Comparison of ENCODE assay signal across 27 mouse cellular contexts in genomic region chr3:84870126-84870525, GRCm38 (mm10). TPM values are rescaled to one million over a fixed set of nuclear protein-coding genes. Genes with fewer than 3 reads are reported as not detected.
A peak's percentile ranks its signal among the peaks of the same experiment; 100 is the strongest.
DNase-seq lines count a peak whose midpoint lies in the region; ATAC-seq and TF ChIP-seq lines count a peak whose summit lies in the region.
"Had no signal": no experiment of that assay in that cellular context is flagged by ENCODE, and none has a peak within 500 bp of the region (broad histone marks: within the 10 kb centered on the region; RNA-seq: fewer than 3 reads in every experiment).

No protein-coding gene starts in this region.

- no peak for TF ChIP-seq EP300 in MEL (IDR thresholded peaks at IDR 0.05; ENCODE audit: low read depth in 1 of 2, low read length in 2 of 2)

- H3K4me1 ChIP-seq in intestine, postnatal 0 days (replicated peaks; ENCODE audit: control insufficient read depth, insufficient read depth, low read length), result no peaks in the 10 kb centered on the region; the same call in 1 of the 2 replicates
- peaks cover 15% of the 10 kb centered on the region for H3K4me1 ChIP-seq in intestine, embryonic 15.5 days (replicated peaks)
- H3K4me1 ChIP-seq in lung, embryonic 14.5 days (ENCODE audit: insufficient read depth), result peaks cover 19% of the 10 kb centered on the region
- peaks cover 6 to 19% of the 10 kb centered on the region in 2 experiments for H3K4me1 ChIP-seq in MEL (ENCODE audit: control insufficient read depth in 1 of 2, insufficient read depth in 2 of 2, low read length in 2 of 2)
- no peaks in the 10 kb centered on the region for H3K4me1 ChIP-seq in cerebellum, adult 2 months (ENCODE audit: control insufficient read depth, insufficient read depth, low read length)
- H3K4me1 ChIP-seq: embryonic facial prominence, embryonic 13.5 days; limb, embryonic 10.5 days had no signal

- TF ChIP-seq POLR2A in MEL (IDR thresholded peaks at IDR 0.05; ENCODE audit: control insufficient read depth in 1 of 2, insufficient read depth in 1 of 2, low read depth in 1 of 2, low read length in 2 of 2, poor library complexity in 1 of 2), result no peak
- no peak for TF ChIP-seq POLR2A in cerebellum, adult 2 months (IDR thresholded peaks at IDR 0.05; ENCODE audit: borderline replicate concordance, insufficient read depth, low read length)

- H3K9ac ChIP-seq in intestine, postnatal 0 days (ENCODE audit: low read depth, low read length), result no peak overlapping the region
- no peak overlapping the region for H3K9ac ChIP-seq in intestine, embryonic 15.5 days
- H3K9ac ChIP-seq in lung, embryonic 14.5 days, result no peak overlapping the region
- H3K9ac ChIP-seq in MEL (ENCODE audit: control insufficient read depth, low read depth, low read length, poor library complexity, severe bottlenecking), result no peak overlapping the region
- H3K9ac ChIP-seq: embryonic facial prominence, embryonic 13.5 days; forebrain, embryonic 12.5 days; heart, embryonic 13.5 days; hindbrain, embryonic 13.5 days; neural tube, embryonic 15.5 days had no signal

- peak; percentile 56 for TF ChIP-seq RAD21 in MEL (IDR thresholded peaks at IDR 0.05; ENCODE audit: low read depth, low read length)

- H3K27ac ChIP-seq in intestine, postnatal 0 days (ENCODE audit: low read depth, low read length), result no peak overlapping the region
- no peak overlapping the region for H3K27ac ChIP-seq in intestine, embryonic 15.5 days
- no peak overlapping the region for H3K27ac ChIP-seq in lung, embryonic 14.5 days (ENCODE audit: low read depth)
- H3K27ac ChIP-seq in MEL (ENCODE audit: control insufficient read depth, low read depth, low read length), result no peak overlapping the region
- no peak overlapping the region for H3K27ac ChIP-seq in cerebellum, adult 2 months (ENCODE audit: insufficient read depth, low read length)
- H3K27ac ChIP-seq: embryonic facial prominence, embryonic 13.5 days; forebrain, embryonic 12.5 days; heart, embryonic 13.5 days; hindbrain, embryonic 13.5 days; limb, embryonic 10.5 days; macrophage; neural tube, embryonic 15.5 days had no signal

- DNase-seq in lung, embryonic 14.5 days, result no peak
- no peak for DNase-seq in lung, postnatal 14 days
- no peak for DNase-seq in MEL (ENCODE audit: low read depth, low spot score)
- no peak for DNase-seq in cerebellum, adult 2 months
- DNase-seq: adrenal gland, adult 2 months; cerebellum, adult 11-12 months; cerebellum, postnatal 25 days; embryo, embryonic 11 days; kidney, adult 8-10 months; kidney, postnatal 25 days; liver; right cerebral cortex, adult 18-20 months; right cerebral cortex, postnatal 4 days; thymus, postnatal 25 days had no signal

- no peaks in the 10 kb centered on the region for H3K36me3 ChIP-seq in intestine, postnatal 0 days (ENCODE audit: control insufficient read depth, insufficient read depth)
- H3K36me3 ChIP-seq in intestine, embryonic 15.5 days, result no peaks in the 10 kb centered on the region
- H3K36me3 ChIP-seq in lung, embryonic 14.5 days (ENCODE audit: insufficient read depth), result no peaks in the 10 kb centered on the region
- H3K36me3 ChIP-seq in MEL (ENCODE audit: control insufficient read depth in 1 of 2, insufficient read depth in 2 of 2, low read length in 2 of 2), result peaks cover 0 to 21% of the 10 kb centered on the region in 2 experiments; a peak in 3 of 4 replicates
- H3K36me3 ChIP-seq: embryonic facial prominence, embryonic 13.5 days; forebrain, embryonic 12.5 days; hindbrain, embryonic 13.5 days; limb, embryonic 10.5 days; neural tube, embryonic 15.5 days had no signal

- H3K4me3 ChIP-seq in intestine, postnatal 0 days (ENCODE audit: low read depth, low read length), result no peak overlapping the region
- no peak overlapping the region for H3K4me3 ChIP-seq in intestine, embryonic 15.5 days (replicated peaks)
- no peak overlapping the region for H3K4me3 ChIP-seq in lung, embryonic 14.5 days (ENCODE audit: low read depth, low read length)
- H3K4me3 ChIP-seq in MEL (ENCODE audit: control insufficient read depth in 1 of 2, insufficient read depth in 1 of 2, low read depth in 2 of 2, low read length in 2 of 2), result no peak overlapping the region
- H3K4me3 ChIP-seq in cerebellum, adult 2 months (replicated peaks; ENCODE audit: insufficient read depth, low read depth, low read length), result no peak overlapping the region
- H3K4me3 ChIP-seq: embryonic facial prominence, embryonic 13.5 days; erythroblast, embryonic 14.5 days; forebrain, embryonic 12.5 days; heart, embryonic 13.5 days; hindbrain, embryonic 13.5 days; limb, embryonic 10.5 days; neural tube, embryonic 15.5 days had no signal

- H3K79me2 ChIP-seq in MEL (ENCODE audit: control insufficient read depth, insufficient read depth, low read length, poor library complexity), result peaks cover 1% of the 10 kb centered on the region; the same call in 1 of the 2 replicates

- ATAC-seq in intestine, postnatal 0 days, result no peak
- no peak for ATAC-seq in intestine, embryonic 15.5 days
- ATAC-seq in lung, embryonic 14.5 days (ENCODE audit: insufficient read depth), result no peak
- no peak for ATAC-seq in activated CD4-positive, CD25-positive, alpha-beta regulatory T cell, adult 4 months
- ATAC-seq: inflammation-experienced regulatory T-cells, adult 6 months; midbrain, embryonic 16.5 days had no signal

- H3K27me3 ChIP-seq in intestine, postnatal 0 days (replicated peaks; ENCODE audit: control insufficient read depth, insufficient read depth, low read length), result no peaks in the 10 kb centered on the region
- H3K27me3 ChIP-seq in intestine, embryonic 15.5 days (replicated peaks), result no peaks in the 10 kb centered on the region
- H3K27me3 ChIP-seq in lung, embryonic 14.5 days (ENCODE audit: insufficient read depth, low read length), result no peaks in the 10 kb centered on the region
- no peaks in the 10 kb centered on the region for H3K27me3 ChIP-seq in MEL (ENCODE audit: control insufficient read depth in 1 of 2, insufficient read depth in 2 of 2, low read length in 2 of 2)
- no peaks in the 10 kb centered on the region for H3K27me3 ChIP-seq in cerebellum, adult 2 months (ENCODE audit: control insufficient read depth, insufficient read depth, low read length)
- H3K27me3 ChIP-seq: embryonic facial prominence, embryonic 13.5 days; forebrain, embryonic 12.5 days; heart, embryonic 13.5 days; hindbrain, embryonic 13.5 days; neural tube, embryonic 15.5 days had no signal

- TF ChIP-seq CTCF in intestine, postnatal 0 days (IDR thresholded peaks at IDR 0.05; ENCODE audit: low read depth), result peak; percentile 41
- TF ChIP-seq CTCF in lung, embryonic 14.5 days (IDR thresholded peaks at IDR 0.05; ENCODE audit: low read depth), result peak; percentile 32; the same call in 1 of the 2 replicates
- peak in 1 of 3 experiments; percentile 42; a peak in 2 of 6 replicates for TF ChIP-seq CTCF in MEL (IDR thresholded peaks at IDR 0.05 in 2 of 3, conservative IDR thresholded peaks at IDR 0.05 in 1 of 3; ENCODE audit: control insufficient read depth in 1 of 3, insufficient read depth in 1 of 3, low read depth in 2 of 3, low read length in 3 of 3, poor library complexity in 1 of 3, severe bottlenecking in 1 of 3)
- TF ChIP-seq CTCF in cerebellum, adult 2 months (IDR thresholded peaks at IDR 0.05; ENCODE audit: borderline replicate concordance, insufficient read depth, low read depth, low read length), result no peak

- no peak overlapping the region for H3K4me2 ChIP-seq in intestine, postnatal 0 days (replicated peaks; ENCODE audit: low read depth)
- H3K4me2 ChIP-seq in intestine, embryonic 15.5 days (replicated peaks), result no peak overlapping the region
- H3K4me2 ChIP-seq in lung, embryonic 14.5 days, result no peak overlapping the region
- H3K4me2 ChIP-seq: embryonic facial prominence, embryonic 13.5 days; forebrain, embryonic 12.5 days; heart, embryonic 13.5 days; hindbrain, embryonic 13.5 days; neural tube, embryonic 15.5 days had no signal

- no peaks in the 10 kb centered on the region for H3K9me3 ChIP-seq in intestine, postnatal 0 days (ENCODE audit: control insufficient read depth)
- H3K9me3 ChIP-seq in intestine, embryonic 15.5 days, result no peaks in the 10 kb centered on the region
- H3K9me3 ChIP-seq in lung, embryonic 14.5 days (ENCODE audit: low read depth, low read length), result no peaks in the 10 kb centered on the region
- H3K9me3 ChIP-seq in MEL (replicated peaks; ENCODE audit: insufficient read depth, low read length), result no peaks in the 10 kb centered on the region
- H3K9me3 ChIP-seq: embryonic facial prominence, embryonic 13.5 days; forebrain, embryonic 12.5 days; heart, embryonic 13.5 days; hindbrain, embryonic 13.5 days; limb, embryonic 10.5 days; neural tube, embryonic 15.5 days had no signal

TF ChIP-seq in MEL, 35 proteins besides CTCF, POLR2A, EP300 and RAD21:
- TF ChIP-seq SMC3 (IDR thresholded peaks at IDR 0.05; ENCODE audit: low read depth, low read length) (peak; percentile 55), ZC3H11A (IDR thresholded peaks at IDR 0.05; ENCODE audit: low read depth, low read length) (peak; percentile 37), MXI1 (IDR thresholded peaks at IDR 0.05; ENCODE audit: low read depth, low read length) (no peak)

RNA-seq across cellular contexts. Expression of gene Fbxw7, which starts 55.1 kb away (rescaled TPM):
- polyA plus RNA-seq in intestine, postnatal 0 days (2015; fragmentation: Nextera tagmentation; extraction: Ambion mirVana), result 5.6 and 5.7 TPM in 2 replicates
- polyA plus RNA-seq in intestine, embryonic 15.5 days (2015; fragmentation: Nextera tagmentation; extraction: Ambion mirVana), result 9.6 and 10.4 TPM in 2 replicates
- polyA plus RNA-seq in lung, embryonic 14.5 days (2014; fragmentation: Nextera tagmentation; extraction: Ambion mirVana), result 9.5 and 9.8 TPM in 2 replicates
- total RNA-seq in MEL (2012; rRNA removed), result 13.9 and 14.5 TPM in 2 replicates
- polyA plus RNA-seq in MEL (2012; ENCODE audit: insufficient read depth in 1 of 2, insufficient read length in 2 of 2, low read depth in 1 of 2, low replicate concordance in 2 of 2, missing spikeins in 1 of 2), result 10 to 100 TPM in 1 of 2 experiments, not detected in 1; 11.8 TPM
- 10 to 100 TPM; 15.0 to 18.8 TPM for polyA plus RNA-seq in activated CD4-positive, CD25-positive, alpha-beta regulatory T cell, adult 4 months (2017; shearing (Covaris generic))
- 76.2 and 87.9 TPM in 2 replicates for polyA plus RNA-seq in cerebellum, adult 2 months (2012; rRNA removed)
